Mouse (Mus musculus): ENCODE measurements at regions not wholly inside any gene's neighbourhood (a gene's known extent, or its start where the extent isn't known, plus 50 kb on each side); places are given as distances from the start of the nearest gene placed in this dataset.

DNA sequence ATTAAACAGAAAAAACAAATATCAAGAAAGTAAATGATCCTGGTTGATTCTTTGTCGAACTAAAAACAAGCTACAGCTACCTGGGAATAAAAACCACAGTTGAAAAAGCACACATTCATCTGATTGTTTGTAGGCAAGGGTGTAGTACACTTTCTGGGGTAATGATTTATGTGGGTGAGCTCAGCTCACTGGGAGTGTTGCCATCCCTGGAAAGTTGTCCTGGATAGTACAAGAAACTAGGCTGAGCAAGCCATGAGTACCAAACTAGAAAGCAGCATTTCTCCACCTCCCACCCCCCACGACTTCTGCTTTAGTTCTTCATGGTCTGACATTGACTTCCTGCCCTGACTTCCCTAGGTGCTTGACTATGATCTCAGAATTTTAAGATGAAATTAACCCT lies 967.6 kb downstream of the Plod2 start:
- Histone ChIP-seq H3K36me3 (ENCODE audit: insufficient read depth, low read length) (no peaks in the 10 kb centered on the region), H3K9me3 (ENCODE audit: low read length) (no peaks in the 10 kb centered on the region), H3K4me3 (ENCODE audit: low read length) (no peak overlapping the region), H3K27me3 (ENCODE audit: insufficient read depth, low read length) (no peaks in the 10 kb centered on the region), H3K4me2 (ENCODE audit: low read depth, low read length) (no peak overlapping the region), H3K4me1 (ENCODE audit: insufficient read depth, low read length) (no peaks in the 10 kb centered on the region), H3K27ac (no peak overlapping the region), H3K9ac (replicated peaks; ENCODE audit: low read length) (no peak overlapping the region)
- 72% methylated on average over 2 of the region's 2 CpGs for WGBS
- no peak for TF ChIP-seq CTCF (IDR thresholded peaks at IDR 0.05; ENCODE audit: low read depth)
- ATAC-seq = no peak
- DNase-seq (ENCODE audit: low spot score) = no peak

DNA sequence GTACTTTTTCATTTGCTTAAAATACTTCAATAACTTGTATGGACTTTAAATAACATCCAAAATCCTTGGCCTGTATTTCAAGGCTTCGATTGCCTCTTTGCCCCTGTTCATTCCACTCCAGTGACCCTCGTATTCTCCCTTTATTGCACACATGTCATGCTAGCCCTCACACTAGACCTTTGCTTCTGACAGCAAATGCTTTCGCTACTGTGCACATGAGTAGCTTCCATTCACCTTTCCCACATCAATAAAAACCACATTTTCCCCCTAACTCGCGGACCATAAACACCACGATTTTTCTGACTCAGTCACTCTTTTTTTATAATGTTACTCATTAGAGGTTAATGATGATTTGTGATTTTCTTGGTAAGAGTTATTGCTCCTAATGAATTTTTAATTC lies 982.0 kb downstream of the Plod2 start:
- 38% methylated on average over 6 of the region's 6 CpGs for WGBS
- no peak overlapping the region for H3K27ac ChIP-seq
- H3K36me3 ChIP-seq (ENCODE audit: insufficient read depth, low read length) = no peaks in the 10 kb centered on the region
- TF ChIP-seq CTCF (IDR thresholded peaks at IDR 0.05; ENCODE audit: low read depth) = no peak
- DNase-seq (ENCODE audit: low spot score) (peak; percentile 6), ATAC-seq (no peak)
- H3K27me3 ChIP-seq (ENCODE audit: insufficient read depth, low read length) = no peaks in the 10 kb centered on the region
- no peak overlapping the region for H3K4me2 ChIP-seq (ENCODE audit: low read depth, low read length)
- no peaks in the 10 kb centered on the region for H3K4me1 ChIP-seq (ENCODE audit: insufficient read depth, low read length)
- no peaks in the 10 kb centered on the region for H3K9me3 ChIP-seq (ENCODE audit: low read length)
- H3K9ac ChIP-seq (replicated peaks; ENCODE audit: low read length) = no peak overlapping the region
- H3K4me3 ChIP-seq (ENCODE audit: low read length) = no peak overlapping the region

DNA sequence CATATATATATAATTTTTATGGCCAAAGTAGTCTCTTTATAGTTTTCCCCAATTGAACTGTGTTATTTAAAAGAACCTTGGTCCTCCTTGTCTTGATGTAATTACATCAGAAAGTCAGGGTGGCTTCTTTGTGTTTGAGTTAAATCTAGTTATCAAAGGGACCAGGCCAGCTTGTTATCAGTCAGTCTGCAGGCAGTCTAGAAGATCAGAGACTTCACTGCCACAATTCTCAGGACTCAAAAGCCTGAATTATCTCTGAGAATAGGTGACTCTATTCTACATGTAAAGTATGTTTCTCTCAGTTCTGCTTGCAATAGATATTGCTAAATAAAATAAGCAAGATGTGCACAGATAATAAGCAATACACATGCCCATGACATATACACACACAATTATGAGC lies 983.1 kb downstream of the Plod2 start:
- Histone ChIP-seq H3K9ac (replicated peaks; ENCODE audit: low read length) (no peak overlapping the region), H3K4me1 (ENCODE audit: insufficient read depth, low read length) (no peaks in the 10 kb centered on the region), H3K27ac (no peak overlapping the region), H3K4me3 (ENCODE audit: low read length) (no peak overlapping the region), H3K36me3 (ENCODE audit: insufficient read depth, low read length) (no peaks in the 10 kb centered on the region), H3K27me3 (ENCODE audit: insufficient read depth, low read length) (no peaks in the 10 kb centered on the region), H3K4me2 (ENCODE audit: low read depth, low read length) (no peak overlapping the region), H3K9me3 (ENCODE audit: low read length) (no peaks in the 10 kb centered on the region)
- no peak for ATAC-seq
- DNase-seq (ENCODE audit: low spot score) = no peak
- TF ChIP-seq CTCF (IDR thresholded peaks at IDR 0.05; ENCODE audit: low read depth) = no peak

DNA sequence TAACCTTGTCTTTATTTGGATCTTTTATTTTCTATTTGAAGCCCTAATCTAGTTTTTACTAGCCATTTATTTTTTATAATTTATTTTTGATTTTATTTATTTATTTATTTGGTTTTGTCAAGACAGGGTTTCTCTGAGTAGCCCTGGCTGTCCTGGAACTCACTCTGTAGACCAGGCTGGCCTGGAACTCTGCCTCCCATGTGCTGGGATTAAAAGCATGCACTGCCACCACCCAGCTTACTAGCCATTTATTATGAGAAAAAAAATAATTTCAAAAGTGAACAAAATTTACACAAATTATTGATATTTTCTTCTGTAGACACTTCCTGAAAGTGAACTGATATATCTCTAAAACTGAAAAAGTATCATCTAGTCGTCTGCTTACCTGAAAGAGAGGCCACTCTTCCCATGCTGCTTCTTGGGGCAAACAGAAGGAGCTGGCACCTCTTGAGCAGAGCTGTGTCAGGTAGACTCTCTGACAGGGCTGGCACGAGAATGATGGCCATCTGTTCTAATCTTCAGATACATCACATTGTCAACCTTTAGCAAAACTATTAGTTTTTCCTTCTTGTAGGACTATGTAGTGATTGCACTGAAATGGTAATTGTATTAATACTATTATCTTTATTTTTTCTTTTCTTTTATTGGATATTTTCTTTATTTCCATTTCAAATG lies 988.8 kb downstream of the Plod2 start:
- no peaks in the 10 kb centered on the region for H3K9me3 ChIP-seq (ENCODE audit: low read length)
- H3K4me3 ChIP-seq (ENCODE audit: low read length) = no peak overlapping the region
- WGBS = 75% methylated on average over 2 of the region's 2 CpGs
- no peak overlapping the region for H3K4me2 ChIP-seq (ENCODE audit: low read depth, low read length)
- no peak for TF ChIP-seq CTCF (IDR thresholded peaks at IDR 0.05; ENCODE audit: low read depth)
- no peak overlapping the region for H3K9ac ChIP-seq (replicated peaks; ENCODE audit: low read length)
- no peaks in the 10 kb centered on the region for H3K36me3 ChIP-seq (ENCODE audit: insufficient read depth, low read length)
- DNase-seq (ENCODE audit: low spot score) (no peak), ATAC-seq (no peak)
- H3K27me3 ChIP-seq (ENCODE audit: insufficient read depth, low read length) = no peaks in the 10 kb centered on the region
- H3K4me1 ChIP-seq (ENCODE audit: insufficient read depth, low read length) = no peaks in the 10 kb centered on the region
- no peak overlapping the region for H3K27ac ChIP-seq
